7 mouse cellular contexts compared by ENCODE assay signal in the genomic region with DNA sequence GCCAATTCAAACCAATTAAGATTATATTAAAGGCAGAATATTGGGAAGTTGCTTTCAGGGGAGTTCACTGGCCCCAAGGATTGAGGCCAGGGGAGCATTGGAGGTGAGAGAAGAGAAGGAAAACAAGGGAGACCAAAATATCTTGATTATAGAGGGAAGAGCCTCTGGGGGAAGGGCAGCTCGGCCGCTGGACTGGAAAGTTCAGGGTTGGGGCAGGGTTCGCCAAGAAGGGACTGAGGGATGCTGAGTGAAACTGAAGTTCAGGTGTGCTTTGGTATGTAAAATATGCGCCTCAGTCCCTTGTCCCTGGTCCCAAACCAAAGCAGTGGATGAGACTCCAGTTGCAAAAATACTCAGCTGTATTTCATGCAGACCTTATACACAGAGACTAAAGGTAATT. TPM values are rescaled to one million over a fixed set of nuclear protein-coding genes. Genes with fewer than 3 reads are reported as not detected.
DNase-seq lines count a peak whose midpoint lies in the region; ATAC-seq lines count a peak whose summit lies in the region.

No protein-coding gene starts in this region.

- peaks cover 2% of the 10 kb centered on the region; the same call in 1 of the 2 replicates for H3K4me1 ChIP-seq in lung, embryonic 16.5 days (replicated peaks; ENCODE audit: control insufficient read depth, insufficient read depth, low read length)
- peaks cover 10% of the 10 kb centered on the region for H3K4me1 ChIP-seq in hindbrain, embryonic 13.5 days (replicated peaks)
- H3K4me1 ChIP-seq in stomach, embryonic 15.5 days, result no peaks in the 10 kb centered on the region

- no peak for DNase-seq in lung, adult 18-20 months
- DNase-seq in kidney, postnatal 4 days, result peak; percentile 5 to 28
- DNase-seq in ovary, postnatal 10 days (ENCODE audit: low spot score), result no peak
- no peak for DNase-seq in cerebellum, adult 18-20 months

- no peak overlapping the region for H3K27ac ChIP-seq in lung, embryonic 16.5 days (ENCODE audit: low read length)
- no peak overlapping the region for H3K27ac ChIP-seq in hindbrain, embryonic 13.5 days
- no peak overlapping the region for H3K27ac ChIP-seq in stomach, embryonic 15.5 days

- no peak for ATAC-seq in lung, embryonic 16.5 days (ENCODE audit: low read depth)
- ATAC-seq in hindbrain, embryonic 13.5 days (ENCODE audit: low FRiP score), result no peak
- ATAC-seq in stomach, embryonic 15.5 days (ENCODE audit: insufficient read depth, low FRiP score, low read depth), result no peak

- 0 out of 2 replicates have a peak, but pooled peaks cover 2% of the 10 kb centered on the region for H3K36me3 ChIP-seq in lung, embryonic 16.5 days (ENCODE audit: control insufficient read depth, insufficient read depth, low read length)
- no peaks in the 10 kb centered on the region for H3K36me3 ChIP-seq in hindbrain, embryonic 13.5 days
- H3K36me3 ChIP-seq in stomach, embryonic 15.5 days, result no peaks in the 10 kb centered on the region

- 53% methylated on average over 4 of the region's 4 CpGs for WGBS in lung, embryonic 16.5 days
- WGBS in hindbrain, embryonic 13.5 days, result 60% methylated on average over 4 of the region's 4 CpGs
- WGBS in stomach, embryonic 15.5 days, result 61% methylated on average over 4 of the region's 4 CpGs

- no peak overlapping the region for H3K9ac ChIP-seq in lung, embryonic 16.5 days (ENCODE audit: low read length)
- no peak overlapping the region for H3K9ac ChIP-seq in hindbrain, embryonic 13.5 days
- no peak overlapping the region for H3K9ac ChIP-seq in stomach, embryonic 15.5 days

- H3K9me3 ChIP-seq in lung, embryonic 16.5 days (ENCODE audit: control insufficient read depth, low read length), result no peaks in the 10 kb centered on the region; the same call in 1 of the 2 replicates
- H3K9me3 ChIP-seq in hindbrain, embryonic 13.5 days, result no peaks in the 10 kb centered on the region
- H3K9me3 ChIP-seq in stomach, embryonic 15.5 days, result no peaks in the 10 kb centered on the region

- peak overlapping the region; percentile 57; the same call in 1 of the 2 replicates for H3K4me2 ChIP-seq in lung, embryonic 16.5 days (ENCODE audit: low read depth, low read length)
- peak overlapping the region; percentile 80 for H3K4me2 ChIP-seq in hindbrain, embryonic 13.5 days
- H3K4me2 ChIP-seq in stomach, embryonic 15.5 days, result peak overlapping the region; percentile 74; the same call in 1 of the 2 replicates

- no peaks in the 10 kb centered on the region for H3K27me3 ChIP-seq in lung, embryonic 16.5 days (ENCODE audit: control insufficient read depth, insufficient read depth, low read depth, low read length)
- no peaks in the 10 kb centered on the region for H3K27me3 ChIP-seq in hindbrain, embryonic 13.5 days
- no peaks in the 10 kb centered on the region for H3K27me3 ChIP-seq in stomach, embryonic 15.5 days (replicated peaks)

- no peak overlapping the region for H3K4me3 ChIP-seq in lung, embryonic 16.5 days (ENCODE audit: low read length)
- H3K4me3 ChIP-seq in hindbrain, embryonic 13.5 days, result peak overlapping the region; percentile 61
- 0 out of 2 replicates have a peak overlapping the region, but pooled peaks have one; percentile 93 for H3K4me3 ChIP-seq in stomach, embryonic 15.5 days (replicated peaks)

RNA-seq across cellular contexts. Expression of a gene that starts 0.9 kb away (rescaled TPM):
- polyA plus RNA-seq in lung, embryonic 16.5 days (2015; fragmentation: Nextera tagmentation; extraction: Ambion mirVana), result 22.6 and 24.3 TPM in 2 replicates
- 15.4 and 16.5 TPM in 2 replicates for polyA plus RNA-seq in hindbrain, embryonic 13.5 days (2015; fragmentation: Nextera tagmentation; extraction: Ambion mirVana)
- polyA plus RNA-seq in stomach, embryonic 15.5 days (2015; fragmentation: Nextera tagmentation; extraction: Ambion mirVana), result 21.5 TPM in 2 replicates

Comparison
In these comparisons a context has a peak if more than half of its experiments do, and no peak if none do; other contexts are left out.
1. DNase-seq: peak in kidney, postnatal 4 days (2 of 2); none in lung, adult 18-20 months (0 of 2), ovary, postnatal 10 days (single experiment) and cerebellum, adult 18-20 months (0 of 2).
2. Peak in every context shown above with its lines, with median percentiles within 50 percentile points of each other: H3K4me2 ChIP-seq.